In genomic region chr12:75557813-75558212, GRCm38 (mm10) we compare ENCODE assay signal across 9 mouse cellular contexts. TPM values are rescaled to one million over a fixed set of nuclear protein-coding genes. Genes with fewer than 3 reads are reported as not detected.
DNase-seq lines count a peak whose midpoint lies in the region; ATAC-seq lines count a peak whose summit lies in the region.
"Had no signal": no experiment of that assay in that cellular context is flagged by ENCODE, and none has a peak within 500 bp of the region (broad histone marks: within the 10 kb centered on the region; RNA-seq: fewer than 3 reads in every experiment).

No protein-coding gene starts in this region.

- H3K27me3 ChIP-seq in hindbrain, embryonic 13.5 days: no peaks in the 10 kb centered on the region
- no peaks in the 10 kb centered on the region for H3K27me3 ChIP-seq in hindbrain, embryonic 11.5 days (ENCODE audit: control insufficient read depth, insufficient read depth, low read length)
- no peaks in the 10 kb centered on the region for H3K27me3 ChIP-seq in forebrain, embryonic 16.5 days (replicated peaks; ENCODE audit: control insufficient read depth, insufficient read depth, low read length)

- peak; percentile 29; the same call in 1 of the 2 replicates for ATAC-seq in hindbrain, embryonic 13.5 days (ENCODE audit: low FRiP score)
- ATAC-seq in hindbrain, embryonic 11.5 days (ENCODE audit: low FRiP score): no peak
- ATAC-seq in forebrain, embryonic 16.5 days: peak; percentile 65
- ATAC-seq: liver, postnatal 0 days had no signal

- no peak overlapping the region for H3K4me2 ChIP-seq in hindbrain, embryonic 13.5 days
- H3K4me2 ChIP-seq in hindbrain, embryonic 11.5 days (replicated peaks; ENCODE audit: low read depth, low read length): no peak overlapping the region
- H3K4me2 ChIP-seq in forebrain, embryonic 16.5 days (ENCODE audit: low read length): no peak overlapping the region

- WGBS in hindbrain, embryonic 13.5 days: 56% methylated on average over 2 of the region's 2 CpGs
- 95% methylated on average over 2 of the region's 2 CpGs for WGBS in hindbrain, embryonic 11.5 days
- 32% methylated on average over 2 of the region's 2 CpGs for WGBS in forebrain, embryonic 16.5 days

- H3K4me1 ChIP-seq in hindbrain, embryonic 13.5 days (replicated peaks): peaks cover 46% of the 10 kb centered on the region
- no peaks in the 10 kb centered on the region for H3K4me1 ChIP-seq in hindbrain, embryonic 11.5 days (replicated peaks; ENCODE audit: control insufficient read depth, insufficient read depth, low read length)
- H3K4me1 ChIP-seq in forebrain, embryonic 16.5 days (replicated peaks; ENCODE audit: control insufficient read depth, insufficient read depth, low read length): peaks cover 23% of the 10 kb centered on the region

- H3K27ac ChIP-seq in hindbrain, embryonic 13.5 days: peak overlapping the region; percentile 49
- H3K27ac ChIP-seq in hindbrain, embryonic 11.5 days (ENCODE audit: low read depth, low read length): no peak overlapping the region
- peak overlapping the region; percentile 20; the same call in 1 of the 2 replicates for H3K27ac ChIP-seq in forebrain, embryonic 16.5 days (ENCODE audit: low read length)

- no peak overlapping the region for H3K9ac ChIP-seq in hindbrain, embryonic 13.5 days
- H3K9ac ChIP-seq in hindbrain, embryonic 11.5 days (ENCODE audit: low read depth, low read length): no peak overlapping the region
- H3K9ac ChIP-seq in forebrain, embryonic 16.5 days (replicated peaks; ENCODE audit: low read depth, low read length): no peak overlapping the region
- H3K9ac ChIP-seq: liver, postnatal 0 days had no signal

- no peaks in the 10 kb centered on the region for H3K36me3 ChIP-seq in hindbrain, embryonic 13.5 days
- H3K36me3 ChIP-seq in hindbrain, embryonic 11.5 days (ENCODE audit: control insufficient read depth, insufficient read depth, low read length): no peaks in the 10 kb centered on the region
- no peaks in the 10 kb centered on the region for H3K36me3 ChIP-seq in forebrain, embryonic 16.5 days (ENCODE audit: control insufficient read depth, insufficient read depth)

- no peak for DNase-seq in hindbrain, embryonic 11.5 days (ENCODE audit: low spot score)
- DNase-seq in retina, postnatal 1 day: peak; percentile 52
- no peak for DNase-seq in retina, embryonic 14.5 days (ENCODE audit: low spot score)
- no peak for DNase-seq in spleen, postnatal 36 days (ENCODE audit: low spot score in 2 of 2)
- DNase-seq in T-cell, adult 2 months (ENCODE audit: low spot score): no peak
- DNase-seq in left cerebral cortex, adult 9 months (ENCODE audit: low spot score in 2 of 2): no peak
- DNase-seq: liver, postnatal 0 days had no signal

- no peaks in the 10 kb centered on the region for H3K9me3 ChIP-seq in hindbrain, embryonic 13.5 days
- H3K9me3 ChIP-seq in hindbrain, embryonic 11.5 days (ENCODE audit: control insufficient read depth, low read length): no peaks in the 10 kb centered on the region
- no peaks in the 10 kb centered on the region for H3K9me3 ChIP-seq in forebrain, embryonic 16.5 days (ENCODE audit: control insufficient read depth, low read length)

- H3K4me3 ChIP-seq in hindbrain, embryonic 13.5 days: no peak overlapping the region
- no peak overlapping the region for H3K4me3 ChIP-seq in hindbrain, embryonic 11.5 days (ENCODE audit: low read depth, low read length)
- H3K4me3 ChIP-seq in forebrain, embryonic 16.5 days (replicated peaks; ENCODE audit: low read length): no peak overlapping the region

RNA-seq across cellular contexts. Expression of gene Ppp2r5e, which starts 38.2 kb away (rescaled TPM):
- polyA plus RNA-seq in hindbrain, embryonic 13.5 days (2015; fragmentation: Nextera tagmentation; extraction: Ambion mirVana): 19.9 and 21.4 TPM in 2 replicates
- polyA plus RNA-seq in hindbrain, embryonic 11.5 days (2014; fragmentation: Nextera tagmentation; extraction: Ambion mirVana): 21.8 and 23.3 TPM in 2 replicates
- polyA plus RNA-seq in forebrain, embryonic 16.5 days (2015; fragmentation: Nextera tagmentation; extraction: Ambion mirVana): 22.1 and 23.8 TPM in 2 replicates
